Mouse (Mus musculus) forebrain, embryonic 13.5 days (tissue): ENCODE results near the gene Olfr1109. TPM values are rescaled to one million over a fixed set of nuclear protein-coding genes. Genes with fewer than 3 reads are reported as not detected.

ENCODE experiments used
- ATAC-seq: fragments of 200-750 bp; cut with Nextera tagmentation; 2 replicates; pipeline ENCODE4 v1.8.0; 2017
- H3K27ac ChIP-seq: fragments of 300-500 bp; sonication (generic); 2 replicates; pipeline ENCODE4 v1.5.1; 2015; ENCODE audit warnings: inconsistent platforms, mild to moderate bottlenecking, moderate library complexity
- H3K27me3 ChIP-seq: fragments of 300-500 bp; sonication (generic); 2 replicates; pipeline ENCODE4 v1.6.1; 2015; ENCODE audit warnings: mild to moderate bottlenecking, inconsistent platforms
- H3K36me3 ChIP-seq: fragments of 300-500 bp; sonication (generic); 2 replicates; pipeline ENCODE4 v1.6.1; 2015; ENCODE audit warnings: mild to moderate bottlenecking, inconsistent platforms; ENCODE audit not compliant: poor library complexity, severe bottlenecking
- H3K4me1 ChIP-seq: fragments of 300-500 bp; sonication (generic); 2 replicates; pipeline ENCODE4 v1.6.1; 2015; ENCODE audit warnings: inconsistent platforms
- H3K4me2 ChIP-seq: fragments of 300-500 bp; sonication (generic); 2 replicates; pipeline ENCODE4 v1.6.1; 2015; ENCODE audit warnings: inconsistent platforms, mild to moderate bottlenecking, moderate library complexity
- H3K4me3 ChIP-seq: fragments of 300-500 bp; sonication (generic); 2 replicates; pipeline ENCODE4 v1.5.1; 2015; ENCODE audit warnings: mild to moderate bottlenecking, inconsistent platforms
- H3K9ac ChIP-seq: fragments of 300-500 bp; sonication (generic); 2 replicates; pipeline ENCODE4 v1.6.1; 2015; ENCODE audit warnings: mild to moderate bottlenecking, inconsistent platforms
- H3K9me3 ChIP-seq: fragments of 300-500 bp; sonication (generic); replicated peaks from 2 replicates; pipeline ENCODE4 v1.6.1; 2016; ENCODE audit warnings: inconsistent platforms
- WGBS: fragments of 180-500 bp; shearing (Covaris S2); methylation state at CpG from one replicate; pipeline ENCODE4 v1.1.7; 2015; 5-methylcytosine and 5-hydroxymethylcytosine counted together
- polyA plus RNA-seq: library from polyadenylated mRNA; unstranded; fragments of >200 nt; fragmentation: Nextera tagmentation; extraction: Ambion mirVana; gene quantifications from 2 replicates; pipeline ENCODE4 v1.2.1, GENCODE M21; 2015

Olfr1109 gene
- not detected in 2 replicates for polyA plus RNA-seq

GRCm38 (mm10) chr2:87095908-87096307 is at the start of gene Olfr1109:
Gene Olfr1109, minus strand, starts transcription at chr2:87096008.
- Histone ChIP-seq H3K36me3 (no peaks in the 10 kb centered on the region), H3K27ac (no peak within 1 kb of the TSS)
- 18% methylated on average over 1 of the region's 1 CpGs for whole genome bisulfite sequencing

GRCm38 (mm10) chr2:87140200-87140599 is 44.4 kb upstream of the Olfr1109 start, which contains the start of gene Olfr1110:
Gene Olfr1110, minus strand, starts transcription at chr2:87140300.
- H3K4me1 ChIP-seq = no peaks in the 10 kb centered on the region

More at GRCm38 (mm10) chr2:87095908-87096307, at the start of gene Olfr1109:
- no peak within 1 kb of the TSS for H3K4me3 ChIP-seq
- ATAC-seq = no peak
- no peaks in the 10 kb centered on the region for H3K27me3 ChIP-seq
- no peaks in the 10 kb centered on the region for H3K4me1 ChIP-seq
- H3K9me3 ChIP-seq = no peaks in the 10 kb centered on the region
- no peak within 1 kb of the TSS for H3K9ac ChIP-seq
- H3K4me2 ChIP-seq = no peak within 1 kb of the TSS

DNA sequence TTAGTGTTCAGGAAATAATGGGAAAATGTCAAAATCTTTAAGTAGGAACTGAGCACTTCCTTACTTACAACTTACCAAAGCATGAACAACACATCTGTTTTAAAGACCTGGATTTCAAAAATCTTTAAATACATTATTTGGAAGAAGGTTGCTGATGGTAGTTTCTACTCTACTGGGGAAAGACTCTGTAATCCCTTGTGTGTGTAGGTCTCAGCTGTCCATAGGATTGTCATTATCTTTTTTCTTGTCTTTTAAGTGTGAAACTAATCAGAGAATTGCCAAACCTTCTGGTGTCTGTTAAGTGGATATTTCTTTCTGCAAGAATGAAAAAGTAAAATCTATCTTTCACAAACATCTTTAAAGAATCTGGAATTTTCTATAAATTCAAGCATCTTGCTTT is 18.7 kb upstream of the Olfr1109 start, which contains the start of gene Olfr259:
TSS of gene Olfr259 (minus strand) at position 101 of the 400 bp plus-strand sequence.
- Histone ChIP-seq H3K4me2 (no peak within 1 kb of the TSS), H3K4me1 (no peaks in the 10 kb centered on the region), H3K27me3 (no peaks in the 10 kb centered on the region), H3K4me3 (no peak within 1 kb of the TSS), H3K9ac (no peak within 1 kb of the TSS), H3K9me3 (no peaks in the 10 kb centered on the region), H3K27ac (no peak within 1 kb of the TSS), H3K36me3 (no peaks in the 10 kb centered on the region)
- ATAC-seq = no peak

More at GRCm38 (mm10) chr2:87140200-87140599, 44.4 kb upstream of the Olfr1109 start, which contains the start of gene Olfr1110:
- Histone ChIP-seq H3K27ac (no peak within 1 kb of the TSS), H3K4me3 (no peak within 1 kb of the TSS), H3K36me3 (no peaks in the 10 kb centered on the region), H3K4me2 (no peak within 1 kb of the TSS), H3K9ac (no peak within 1 kb of the TSS), H3K27me3 (no peaks in the 10 kb centered on the region), H3K9me3 (no peaks in the 10 kb centered on the region)
- 84% methylated on average over 1 of the region's 1 CpGs for WGBS
- no peak for ATAC-seq

DNA sequence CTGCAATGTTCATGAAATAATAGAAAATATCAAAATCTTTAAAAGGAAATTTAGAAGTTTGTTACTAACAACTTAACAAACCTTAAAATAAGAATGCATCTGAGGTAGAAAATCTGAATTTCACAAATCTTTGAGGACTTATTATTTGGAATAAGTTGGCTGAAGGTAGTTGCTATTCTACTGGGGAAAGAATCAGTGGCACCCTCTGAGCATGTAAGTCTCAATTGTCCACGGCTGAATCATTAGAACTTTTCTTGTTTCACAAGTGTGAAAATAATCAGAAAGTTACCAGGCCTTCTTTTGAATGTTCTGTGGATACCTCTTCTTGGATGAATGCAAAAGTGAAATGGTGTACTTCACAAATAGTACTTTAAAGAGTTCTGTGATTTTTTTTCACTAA is 20.1 kb downstream of the Olfr1109 start, which contains the start of gene Olfr1107:
TSS of gene Olfr1107 (minus strand) at position 101 of the 400 bp plus-strand sequence.
- H3K4me2 ChIP-seq = no peak within 1 kb of the TSS
- ATAC-seq = no peak

GRCm38 (mm10) chr2:87052173-87052572 is 43.6 kb downstream of the Olfr1109 start, which contains the start of gene Olfr1106:
Gene Olfr1106, minus strand, starts transcription at chr2:87052273.
- H3K4me3 ChIP-seq = no peak within 1 kb of the TSS
- H3K9ac ChIP-seq = no peak within 1 kb of the TSS
- no peaks in the 10 kb centered on the region for H3K36me3 ChIP-seq
- no peak for ATAC-seq
- no peak within 1 kb of the TSS for H3K27ac ChIP-seq
- WGBS = 76% methylated on average over 1 of the region's 1 CpGs
- no peaks in the 10 kb centered on the region for H3K27me3 ChIP-seq
- no peaks in the 10 kb centered on the region for H3K4me1 ChIP-seq
- H3K9me3 ChIP-seq = no peaks in the 10 kb centered on the region
- H3K4me2 ChIP-seq = no peak within 1 kb of the TSS

More for the DNA sequence above, 20.1 kb downstream of the Olfr1109 start, which contains the start of gene Olfr1107:
- Histone ChIP-seq H3K27me3 (no peaks in the 10 kb centered on the region), H3K9ac (no peak within 1 kb of the TSS), H3K27ac (no peak within 1 kb of the TSS), H3K9me3 (no peaks in the 10 kb centered on the region), H3K4me1 (no peaks in the 10 kb centered on the region), H3K36me3 (no peaks in the 10 kb centered on the region), H3K4me3 (no peak within 1 kb of the TSS)
- 79% methylated on average over 1 of the region's 1 CpGs for WGBS

Other genes starting within 250 kb of the Olfr1109 start
- not detected in 2 replicates for gene Olfr1095, start 244.3 kb downstream of the Olfr1109 start, polyA plus RNA-seq
- gene Gm13723, start 221.2 kb downstream of the Olfr1109 start, polyA plus RNA-seq = not detected in 2 replicates
- gene Olfr1097, start 203.8 kb downstream of the Olfr1109 start, polyA plus RNA-seq = not detected in 2 replicates
- gene Olfr1098, start 171.5 kb downstream of the Olfr1109 start, polyA plus RNA-seq = not detected in 2 replicates
- gene Olfr1099, start 135.3 kb downstream of the Olfr1109 start, polyA plus RNA-seq = not detected in 2 replicates
- gene Olfr1100, start 116.1 kb downstream of the Olfr1109 start, polyA plus RNA-seq = not detected in 2 replicates
- gene Olfr1101, start 104.8 kb downstream of the Olfr1109 start, polyA plus RNA-seq = not detected in 2 replicates
- not detected in 2 replicates for gene Olfr1102, start 97.6 kb downstream of the Olfr1109 start, polyA plus RNA-seq
- gene Olfr1104, start 68.9 kb downstream of the Olfr1109 start, polyA plus RNA-seq = not detected in 2 replicates
- gene Olfr1105, start 59.5 kb downstream of the Olfr1109 start, polyA plus RNA-seq = not detected in 2 replicates
- gene Olfr1106, start 43.7 kb downstream of the Olfr1109 start, polyA plus RNA-seq = not detected in 2 replicates
- gene Olfr1107, start 20.2 kb downstream of the Olfr1109 start, polyA plus RNA-seq = not detected in 2 replicates
- not detected in 2 replicates for gene Olfr259, start 18.6 kb upstream of the Olfr1109 start, polyA plus RNA-seq
- gene Olfr1110, start 44.3 kb upstream of the Olfr1109 start, polyA plus RNA-seq = not detected in 2 replicates
- gene Olfr1111, start 56.6 kb upstream of the Olfr1109 start, polyA plus RNA-seq = not detected in 2 replicates
- gene Olfr1112, start 91.8 kb upstream of the Olfr1109 start, polyA plus RNA-seq = not detected in 2 replicates
- gene Olfr1113, start 113.0 kb upstream of the Olfr1109 start, polyA plus RNA-seq = not detected in 2 replicates
- gene Olfr1115, start 152.0 kb upstream of the Olfr1109 start, polyA plus RNA-seq = not detected in 2 replicates
- not detected in 2 replicates for gene Olfr1116, start 171.5 kb upstream of the Olfr1109 start, polyA plus RNA-seq
- not detected in 2 replicates for gene Olfr1118, start 211.6 kb upstream of the Olfr1109 start, polyA plus RNA-seq